Mouse (Mus musculus): ENCODE results near the gene Rims1. TPM values are rescaled to one million over a fixed set of nuclear protein-coding genes. Genes with fewer than 3 reads are reported as not detected.

Gene Rims1
- total RNA-seq, 2 experiments from 2014 or later, result 420 to 429 TPM

- intact Hi-C loops (cut with DNase I), result no loop called here
- DNase-seq (ENCODE audit: low spot score in 2 of 2), result peak in 1 of 2 experiments; percentile 51
Observed at GRCm38 (mm10) chr1:22615601-22616000, 190.2 kb downstream of the Rims1 start.

GRCm38 (mm10) chr1:22613609-22614008, 192.2 kb downstream of the Rims1 start:
- no peak for DNase-seq (ENCODE audit: low spot score in 2 of 2)
- intact Hi-C loops (cut with DNase I), result no loop called here

GRCm38 (mm10) chr1:22604329-22605044, 201.3 kb downstream of the Rims1 start:
- intact Hi-C loops (cut with DNase I), result loop anchor here (2.0 to 10.0 kb wide), 5 partner anchors 203 to 680 kb away; partner anchors contain the start of gene Rims1
- DNase-seq (ENCODE audit: low spot score in 2 of 2), result peak in 1 of 2 experiments; percentile 47

GRCm38 (mm10) chr1:22596197-22596596, 209.6 kb downstream of the Rims1 start:
- no peak for DNase-seq (ENCODE audit: low spot score in 2 of 2)
- intact Hi-C loops (cut with DNase I), result no loop called here

- DNase-seq (ENCODE audit: low spot score in 2 of 2), result no peak
- intact Hi-C loops (cut with DNase I), result no loop called here
Observed at GRCm38 (mm10) chr1:22594841-22595240, 211.0 kb downstream of the Rims1 start.

GRCm38 (mm10) chr1:22587859-22588383, 217.9 kb downstream of the Rims1 start:
- DNase-seq (ENCODE audit: low spot score in 2 of 2), result no peak
- intact Hi-C loops (cut with DNase I), result no loop called here

GRCm38 (mm10) chr1:22585560-22585959, 220.2 kb downstream of the Rims1 start:
- no peak for DNase-seq (ENCODE audit: low spot score in 2 of 2)
- intact Hi-C loops (cut with DNase I), result no loop called here

- no peak for DNase-seq (ENCODE audit: low spot score in 2 of 2)
- intact Hi-C loops (cut with DNase I), result no loop called here
Observed at GRCm38 (mm10) chr1:22579470-22579869, 226.3 kb downstream of the Rims1 start.

GRCm38 (mm10) chr1:22572720-22573119, 233.1 kb downstream of the Rims1 start:
- no peak for DNase-seq (ENCODE audit: low spot score in 2 of 2)
- intact Hi-C loops (cut with DNase I), result no loop called here

- DNase-seq (ENCODE audit: low spot score in 2 of 2), result no peak
- intact Hi-C loops (cut with DNase I), result no loop called here
Observed at GRCm38 (mm10) chr1:22546273-22546672, 259.5 kb downstream of the Rims1 start.

GRCm38 (mm10) chr1:22538129-22538528, 267.7 kb downstream of the Rims1 start:
- no peak for DNase-seq (ENCODE audit: low spot score in 2 of 2)
- intact Hi-C loops (cut with DNase I), result no loop called here

- DNase-seq (ENCODE audit: low spot score in 2 of 2), result no peak
- intact Hi-C loops (cut with DNase I), result no loop called here
Observed at GRCm38 (mm10) chr1:22536776-22537175, 269.0 kb downstream of the Rims1 start.

GRCm38 (mm10) chr1:22535049-22535448, 270.7 kb downstream of the Rims1 start:
- intact Hi-C loops (cut with DNase I), result no loop called here
- DNase-seq (ENCODE audit: low spot score in 2 of 2), result no peak

GRCm38 (mm10) chr1:22533146-22534096, 272.4 kb downstream of the Rims1 start:
- intact Hi-C loops (cut with DNase I), result no loop called here
- DNase-seq (ENCODE audit: low spot score in 2 of 2), result peak; percentile 40 to 52

- intact Hi-C loops (cut with DNase I), result no loop called here
- DNase-seq (ENCODE audit: low spot score in 2 of 2), result peak in 1 of 2 experiments; percentile 47
Observed at GRCm38 (mm10) chr1:22515103-22515502, 290.7 kb downstream of the Rims1 start.

GRCm38 (mm10) chr1:22512421-22512820, 293.4 kb downstream of the Rims1 start:
- DNase-seq (ENCODE audit: low spot score in 2 of 2), result no peak
- intact Hi-C loops (cut with DNase I), result no loop called here

GRCm38 (mm10) chr1:22511614-22512013, 294.2 kb downstream of the Rims1 start:
- DNase-seq (ENCODE audit: low spot score in 2 of 2), result no peak
- intact Hi-C loops (cut with DNase I), result no loop called here

GRCm38 (mm10) chr1:22508735-22509615, 296.8 kb downstream of the Rims1 start:
- no peak for DNase-seq (ENCODE audit: low spot score in 2 of 2)
- intact Hi-C loops (cut with DNase I), result no loop called here

GRCm38 (mm10) chr1:22487270-22487864, 318.4 kb downstream of the Rims1 start:
- intact Hi-C loops (cut with DNase I), result no loop called here
- DNase-seq (ENCODE audit: low spot score in 2 of 2), result no peak

Measured in left cerebral cortex, postnatal 25 days (tissue).